15 mouse cellular contexts compared by ENCODE assay signal in the genomic region with DNA sequence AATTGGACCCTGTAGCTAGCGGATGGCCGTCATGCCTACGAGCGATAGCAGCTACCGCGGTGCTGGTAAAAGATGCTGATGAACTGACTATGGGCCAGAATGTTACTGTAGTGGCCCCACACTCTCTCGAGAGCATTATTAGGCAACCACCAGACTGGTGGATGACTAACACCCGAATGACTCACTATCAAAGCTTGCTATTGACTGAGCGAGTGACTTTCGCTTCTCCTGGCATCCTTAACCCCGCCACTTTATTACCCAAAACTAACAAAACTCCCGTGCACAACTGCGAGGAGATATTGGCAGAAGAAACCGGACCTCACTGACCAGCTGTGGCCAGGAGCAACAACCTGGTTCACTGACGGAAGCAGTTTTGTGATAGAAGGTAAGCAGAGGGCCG. TPM values are rescaled to one million over a fixed set of nuclear protein-coding genes. Genes with fewer than 3 reads are reported as not detected.
DNase-seq lines count a peak whose midpoint lies in the region; ATAC-seq lines count a peak whose summit lies in the region.
"Had no signal": no experiment of that assay in that cellular context is flagged by ENCODE, and none has a peak within 500 bp of the region (broad histone marks: within the 10 kb centered on the region; RNA-seq: fewer than 3 reads in every experiment).

No protein-coding gene starts in this region.

- H3K27ac ChIP-seq in intestine, embryonic 14.5 days (ENCODE audit: low read depth) = no peak overlapping the region
- no peak overlapping the region for H3K27ac ChIP-seq in forebrain, embryonic 14.5 days (ENCODE audit: low read depth, low read length)
- H3K27ac ChIP-seq: heart, embryonic 15.5 days; layer of hippocampus, adult 2 months had no signal

- ATAC-seq in intestine, embryonic 14.5 days (replicated peaks; ENCODE audit: low FRiP score, low TSS enrichment, low read depth) = peak; percentile 51; the same call in 1 of the 2 replicates
- no peak for ATAC-seq in forebrain, embryonic 14.5 days

- no peak overlapping the region for H3K9ac ChIP-seq in intestine, embryonic 14.5 days (ENCODE audit: low read length)
- no peak overlapping the region for H3K9ac ChIP-seq in forebrain, embryonic 14.5 days (ENCODE audit: low read length)
- H3K9ac ChIP-seq: heart, embryonic 15.5 days had no signal

- peak; percentile 27 for DNase-seq in adrenal gland, postnatal 14 days
- no peak for DNase-seq in adrenal gland, postnatal 25 days
- peak; percentile 89 for DNase-seq in 3T3-L1 (ENCODE audit: low read depth, low spot score)
- DNase-seq in intestine, embryonic 14.5 days (ENCODE audit: low spot score) = no peak
- peak; percentile 79 for DNase-seq in lung, postnatal 36 days
- no peak for DNase-seq in forebrain, embryonic 14.5 days (ENCODE audit: low spot score)
- no peak for DNase-seq in thymus, postnatal 14 days
- DNase-seq in natural killer cell, adult 2 months (ENCODE audit: low spot score in 2 of 2) = no peak
- DNase-seq: kidney, adult 11 months had no signal

- H3K27me3 ChIP-seq in intestine, embryonic 14.5 days (replicated peaks; ENCODE audit: control insufficient read depth, insufficient read depth, low read length) = no peaks in the 10 kb centered on the region
- no peaks in the 10 kb centered on the region for H3K27me3 ChIP-seq in forebrain, embryonic 14.5 days (replicated peaks; ENCODE audit: control insufficient read depth, insufficient read depth, low read length)
- H3K27me3 ChIP-seq: heart, embryonic 15.5 days had no signal

- no peaks in the 10 kb centered on the region for H3K36me3 ChIP-seq in intestine, embryonic 14.5 days (ENCODE audit: control insufficient read depth, insufficient read depth, low read length)
- H3K36me3 ChIP-seq in forebrain, embryonic 14.5 days (ENCODE audit: control insufficient read depth, insufficient read depth, low read length) = no peaks in the 10 kb centered on the region
- H3K36me3 ChIP-seq: heart, embryonic 15.5 days had no signal

- H3K4me2 ChIP-seq in intestine, embryonic 14.5 days (ENCODE audit: low read length) = no peak overlapping the region
- H3K4me2 ChIP-seq in forebrain, embryonic 14.5 days (ENCODE audit: low read length) = no peak overlapping the region
- H3K4me2 ChIP-seq: heart, embryonic 15.5 days had no signal

- H3K4me3 ChIP-seq in intestine, embryonic 14.5 days (ENCODE audit: low read depth, low read length) = no peak overlapping the region
- H3K4me3 ChIP-seq in forebrain, embryonic 14.5 days (ENCODE audit: low read depth, low read length) = no peak overlapping the region
- H3K4me3 ChIP-seq: heart, embryonic 15.5 days; layer of hippocampus, adult 2 months; megakaryocyte, embryonic 14.5 days had no signal

- H3K9me3 ChIP-seq in intestine, embryonic 14.5 days (ENCODE audit: control insufficient read depth, low read length) = no peaks in the 10 kb centered on the region
- no peaks in the 10 kb centered on the region for H3K9me3 ChIP-seq in forebrain, embryonic 14.5 days (replicated peaks; ENCODE audit: control insufficient read depth, low read length)
- H3K9me3 ChIP-seq: heart, embryonic 15.5 days; megakaryocyte, embryonic 14.5 days had no signal

- 81% methylated on average over 16 of the region's 16 CpGs for WGBS in intestine, embryonic 14.5 days
- WGBS in forebrain, embryonic 14.5 days = 93% methylated on average over 16 of the region's 16 CpGs

- no peaks in the 10 kb centered on the region for H3K4me1 ChIP-seq in intestine, embryonic 14.5 days (replicated peaks; ENCODE audit: control insufficient read depth, insufficient read depth, low read length)
- no peaks in the 10 kb centered on the region for H3K4me1 ChIP-seq in forebrain, embryonic 14.5 days (ENCODE audit: control insufficient read depth, insufficient read depth, low read length)
- H3K4me1 ChIP-seq: heart, embryonic 15.5 days had no signal

RNA-seq across cellular contexts. Expression of a gene that starts 12.6 kb away (rescaled TPM):
- 17.3 and 89.6 TPM in 2 replicates for total RNA-seq in adrenal gland, postnatal 14 days (2021)
- 6.5 and 11.1 TPM in 2 replicates for total RNA-seq in adrenal gland, postnatal 25 days (2021)
- polyA plus RNA-seq in intestine, embryonic 14.5 days (2014; fragmentation: Nextera tagmentation; extraction: Ambion mirVana) = 2.0 and 2.5 TPM in 2 replicates
- 0.67 TPM in 1 of 2 replicates, not detected in the other for polyA plus RNA-seq in forebrain, embryonic 14.5 days (2014; fragmentation: Nextera tagmentation; extraction: Ambion mirVana)
- total RNA-seq: left cerebral cortex, postnatal 14 days had no signal
- polyA plus RNA-seq: cortical plate, adult 2 months; frontal cortex, adult 2 months had no signal

RNA-seq across cellular contexts. Expression of a gene that starts 22.1 kb away (rescaled TPM):
- total RNA-seq in adrenal gland, postnatal 14 days (2021) = 7.1 and 7.4 TPM in 2 replicates
- total RNA-seq in adrenal gland, postnatal 25 days (2021) = 11.6 and 12.6 TPM in 2 replicates
- polyA plus RNA-seq in intestine, embryonic 14.5 days (2014; fragmentation: Nextera tagmentation; extraction: Ambion mirVana) = 10.9 and 11.0 TPM in 2 replicates
- 4.6 and 4.8 TPM in 2 replicates for polyA plus RNA-seq in forebrain, embryonic 14.5 days (2014; fragmentation: Nextera tagmentation; extraction: Ambion mirVana)

RNA-seq across cellular contexts. Expression of a gene that starts 37.9 kb away (rescaled TPM):
- total RNA-seq in adrenal gland, postnatal 14 days (2021) = not detected in 2 replicates
- not detected in 2 replicates for total RNA-seq in adrenal gland, postnatal 25 days (2021)
- polyA plus RNA-seq in intestine, embryonic 14.5 days (2014; fragmentation: Nextera tagmentation; extraction: Ambion mirVana) = not detected in 2 replicates
- not detected in 2 replicates for polyA plus RNA-seq in forebrain, embryonic 14.5 days (2014; fragmentation: Nextera tagmentation; extraction: Ambion mirVana)
- total RNA-seq: layer of hippocampus, adult 2 months; left cerebral cortex, postnatal 14 days had no signal
- polyA plus RNA-seq: cortical plate, adult 2 months; frontal cortex, adult 2 months; heart, embryonic 15.5 days had no signal

Comparison
In these comparisons a context has a peak if more than half of its experiments do, and no peak if none do; other contexts are left out.
1. DNase-seq: peak in adrenal gland, postnatal 14 days (single experiment), 3T3-L1 (single experiment) and lung, postnatal 36 days (single experiment); none in adrenal gland, postnatal 25 days (single experiment), intestine, embryonic 14.5 days (single experiment), forebrain, embryonic 14.5 days (single experiment), thymus, postnatal 14 days (single experiment) and natural killer cell, adult 2 months (0 of 2).